Mouse (Mus musculus) liver, adult 2 months (tissue): Measurements from ENCODE around the gene Cdh4. TPM values are rescaled to one million over a fixed set of nuclear protein-coding genes. Genes with fewer than 3 reads are reported as not detected.

Experiments
- DNase-seq: peaks from one replicate; pipeline ENCODE4 v3.0.0-alpha.2; 2011; ENCODE audit warnings: low read depth, low spot score; ENCODE audit errors: extremely low read depth
- H3K27ac ChIP-seq: fragments of 200-500 bp; replicated peaks from 2 replicates; pipeline ENCODE4 v1.5.1; 2012; ENCODE audit warnings: low read depth, mild to moderate bottlenecking, control low read depth, inconsistent platforms, low read length; ENCODE audit not compliant: insufficient read depth
- H3K27me3 ChIP-seq: fragments of 200-500 bp; 2 replicates; pipeline ENCODE4 v1.6.1; 2012; ENCODE audit warnings: mild to moderate bottlenecking, moderate library complexity, low read length, inconsistent platforms; ENCODE audit not compliant: control insufficient read depth, insufficient read depth
- H3K36me3 ChIP-seq: fragments of 200-500 bp; 2 replicates; pipeline ENCODE4 v1.6.1; 2012; ENCODE audit warnings: low read length, inconsistent platforms; ENCODE audit not compliant: control insufficient read depth, insufficient read depth
- H3K4me1 ChIP-seq: fragments of 200-500 bp; 2 replicates; pipeline ENCODE4 v1.6.1; 2011; ENCODE audit warnings: low read length; ENCODE audit not compliant: control insufficient read depth, insufficient read depth
- H3K4me3 ChIP-seq: fragments of 200-500 bp; 2 replicates; pipeline ENCODE4 v1.5.1; 2011; ENCODE audit warnings: low read depth, mild to moderate bottlenecking, control low read depth, low read length, moderate library complexity; ENCODE audit not compliant: insufficient read depth
- H3K79me2 ChIP-seq: fragments of 200-500 bp; 2 replicates; pipeline ENCODE4 v1.6.1; 2012; ENCODE audit warnings: inconsistent platforms, mild to moderate bottlenecking, low read length, moderate library complexity; ENCODE audit not compliant: control insufficient read depth, insufficient read depth
- H3K9ac ChIP-seq: fragments of 200-500 bp; 2 replicates; pipeline ENCODE4 v1.6.1; 2012; ENCODE audit warnings: low read depth, mild to moderate bottlenecking, control low read depth, inconsistent platforms, low read length
- CTCF ChIP-seq: fragments of 200-500 bp; IDR thresholded peaks from 2 replicates; pipeline ENCODE4 v1.5.1; 2011; ENCODE audit warnings: low read depth, low read length, control low read depth
- POLR2A ChIP-seq: fragments of 200-500 bp; IDR thresholded peaks from 2 replicates; pipeline ENCODE4 v1.6.1; 2011; ENCODE audit warnings: low read length, control low read depth; ENCODE audit not compliant: insufficient read depth; ENCODE audit errors: extremely low read depth
- WGBS: fragments of 180-500 bp; shearing (Covaris S2); methylation state at CpG from one replicate; pipeline ENCODE4 v1.1.7; 2018; 5-methylcytosine and 5-hydroxymethylcytosine counted together
- polyA plus RNA-seq: library from polyadenylated mRNA; depleted of rRNA; stranded (reverse); fragments of >200 nt; gene quantifications from 2 replicates; pipeline ENCODE4 v1.2.3, GENCODE M21; 2012
- total RNA-seq: library from RNA; depleted of rRNA; stranded (reverse); fragments of >200 nt; gene quantifications from 2 replicates; pipeline ENCODE4 v1.2.3, GENCODE M21; 2014

Gene Cdh4
- total and polyA plus RNA-seq, 2 experiments = 0.18 to 0.37 TPM

GRCm38 (mm10) chr2:179601167-179601566 lies 158.9 kb downstream of the Cdh4 start:
- 84% methylated on average over 9 of the region's 9 CpGs for WGBS

GRCm38 (mm10) chr2:179604746-179605145 lies 162.5 kb downstream of the Cdh4 start:
- Histone ChIP-seq H3K4me1 (no peaks in the 10 kb centered on the region), H3K79me2 (no peaks in the 10 kb centered on the region), H3K36me3 (no peaks in the 10 kb centered on the region), H3K27ac (no peak overlapping the region), H3K4me3 (no peak overlapping the region), H3K27me3 (no peaks in the 10 kb centered on the region), H3K9ac (no peak overlapping the region)
- no peak for DNase-seq
- TF ChIP-seq CTCF (no peak), POLR2A (no peak)
- WGBS = 87% methylated on average over 3 of the region's 3 CpGs

More at GRCm38 (mm10) chr2:179601167-179601566, 158.9 kb downstream of the Cdh4 start:
- H3K27me3 ChIP-seq = no peaks in the 10 kb centered on the region
- no peak for TF ChIP-seq CTCF
- no peak for TF ChIP-seq POLR2A
- no peak for DNase-seq
- no peaks in the 10 kb centered on the region for H3K36me3 ChIP-seq
- no peak overlapping the region for H3K4me3 ChIP-seq
- H3K9ac ChIP-seq = no peak overlapping the region
- no peak overlapping the region for H3K27ac ChIP-seq
- H3K4me1 ChIP-seq = no peaks in the 10 kb centered on the region
- no peaks in the 10 kb centered on the region for H3K79me2 ChIP-seq

- Histone ChIP-seq H3K4me3 (no peak overlapping the region), H3K4me1 (no peaks in the 10 kb centered on the region), H3K36me3 (no peaks in the 10 kb centered on the region), H3K79me2 (no peaks in the 10 kb centered on the region), H3K9ac (no peak overlapping the region), H3K27me3 (no peaks in the 10 kb centered on the region), H3K27ac (no peak overlapping the region)
- TF ChIP-seq POLR2A (no peak), CTCF (no peak)
- 81% methylated on average over 10 of the region's 10 CpGs for WGBS
- no peak for DNase-seq
Measured at GRCm38 (mm10) chr2:179605255-179605654, 163.0 kb downstream of the Cdh4 start.

GRCm38 (mm10) chr2:179606341-179606740 lies 164.1 kb downstream of the Cdh4 start:
- no peak for DNase-seq

GRCm38 (mm10) chr2:179615906-179616305 lies 173.7 kb downstream of the Cdh4 start:
- no peaks in the 10 kb centered on the region for H3K4me1 ChIP-seq
- WGBS = 47% methylated on average over 5 of the region's 5 CpGs
- no peaks in the 10 kb centered on the region for H3K79me2 ChIP-seq
- no peak overlapping the region for H3K4me3 ChIP-seq
- H3K36me3 ChIP-seq = no peaks in the 10 kb centered on the region
- H3K27ac ChIP-seq = no peak overlapping the region
- TF ChIP-seq POLR2A (no peak), CTCF (no peak)
- no peak overlapping the region for H3K9ac ChIP-seq
- no peak for DNase-seq
- no peaks in the 10 kb centered on the region for H3K27me3 ChIP-seq

More at GRCm38 (mm10) chr2:179606341-179606740, 164.1 kb downstream of the Cdh4 start:
- WGBS = 90% methylated on average over 2 of the region's 2 CpGs
- Histone ChIP-seq H3K4me3 (no peak overlapping the region), H3K27me3 (no peaks in the 10 kb centered on the region), H3K27ac (no peak overlapping the region), H3K9ac (no peak overlapping the region), H3K36me3 (no peaks in the 10 kb centered on the region), H3K4me1 (no peaks in the 10 kb centered on the region), H3K79me2 (no peaks in the 10 kb centered on the region)
- TF ChIP-seq CTCF (no peak), POLR2A (no peak)

GRCm38 (mm10) chr2:179623643-179624473 lies 181.6 kb downstream of the Cdh4 start:
- H3K4me1 ChIP-seq = no peaks in the 10 kb centered on the region
- 74% methylated on average over 17 of the region's 17 CpGs for WGBS
- H3K9ac ChIP-seq = no peak overlapping the region
- no peak overlapping the region for H3K4me3 ChIP-seq
- no peak for DNase-seq
- no peaks in the 10 kb centered on the region for H3K27me3 ChIP-seq
- no peaks in the 10 kb centered on the region for H3K79me2 ChIP-seq
- no peak overlapping the region for H3K27ac ChIP-seq
- no peak for TF ChIP-seq POLR2A
- no peak for TF ChIP-seq CTCF
- no peaks in the 10 kb centered on the region for H3K36me3 ChIP-seq
